Mouse (Mus musculus) thymus, adult 2 months (tissue): ENCODE measurements around the gene Ksr2.

ENCODE experiments used
- CTCF ChIP-seq: fragments of 200-500 bp; IDR thresholded peaks from 2 replicates; pipeline ENCODE4 v1.5.1; 2012; ENCODE audit warnings: mild to moderate bottlenecking, control low read depth, low read length, moderate library complexity, borderline replicate concordance; ENCODE audit not compliant: control insufficient read depth, poor library complexity, insufficient read depth; ENCODE audit errors: extremely low read depth
- POLR2A ChIP-seq: fragments of 200-500 bp; IDR thresholded peaks from 2 replicates; pipeline ENCODE4 v1.6.1; 2012; ENCODE audit warnings: mild to moderate bottlenecking, low read length, control low read depth, moderate library complexity; ENCODE audit not compliant: control insufficient read depth, poor library complexity, insufficient read depth; ENCODE audit errors: extremely low read depth

GRCm38 (mm10) chr5:117539221-117539620 is 125.4 kb downstream of the Ksr2 start:
- no peak for TF ChIP-seq CTCF
- no peak for TF ChIP-seq POLR2A
